Mouse (Mus musculus): ENCODE data around the gene Bptf. TPM values are rescaled to one million over a fixed set of nuclear protein-coding genes. Genes with fewer than 3 reads are reported as not detected.

Gene Bptf
- total and polyA plus RNA-seq, 3 experiments, result 22.1 to 63.9 (median 28.0) TPM

- Histone ChIP-seq H3K9me3 (replicated peaks; ENCODE audit: low read length) (no peaks in the 10 kb centered on the region), H3K36me3 (replicated peaks in 1 of 2; ENCODE audit: control insufficient read depth in 1 of 2, insufficient read depth in 1 of 2, low read length in 1 of 2) (peaks cover 13 to 55% of the 10 kb centered on the region in 2 experiments), H3K9ac (ENCODE audit: insufficient read depth, low read depth) (no peak overlapping the region), H3K4me1 (ENCODE audit: control insufficient read depth in 1 of 2, insufficient read depth in 2 of 2) (peaks cover 5 to 50% of the 10 kb centered on the region in 2 experiments), H3K27me3 (replicated peaks) (no peaks in the 10 kb centered on the region), H3K79me2 (replicated peaks; ENCODE audit: control insufficient read depth, extremely low read depth, insufficient read depth, poor library complexity, severe bottlenecking) (peaks cover 39% of the 10 kb centered on the region), H3K4me2 (ENCODE audit: insufficient read depth, low read depth, poor library complexity, severe bottlenecking) (no peak overlapping the region), H3K4me3 (replicated peaks in 1 of 3; ENCODE audit: low read depth in 2 of 3, low read length in 2 of 3, poor library complexity in 1 of 3) (no peak overlapping the region), H3K27ac (ENCODE audit: insufficient read depth, low read depth) (no peak overlapping the region)
- DNase-seq (ENCODE audit: extremely low read depth), result peak; percentile 76
- no peak for TF ChIP-seq NRF1 (IDR thresholded peaks at IDR 0.05; ENCODE audit: low read depth, low read length)
- no peak for TF ChIP-seq MAX (IDR thresholded peaks at IDR 0.05; ENCODE audit: low read length)
- no peak for TF ChIP-seq CHD1 (IDR thresholded peaks at IDR 0.05; ENCODE audit: low read depth, low read length)
- no peak for TF ChIP-seq GABPA (IDR thresholded peaks at IDR 0.05; ENCODE audit: insufficient replicate concordance, low read depth, low read length)
- no peak for TF ChIP-seq NELFE (IDR thresholded peaks at IDR 0.05; ENCODE audit: low read depth, low read length)
- TF ChIP-seq CTCF (conservative IDR thresholded peaks at IDR 0.05 in 1 of 2, IDR thresholded peaks at IDR 0.05 in 1 of 2; ENCODE audit: low read depth in 2 of 2, low read length in 2 of 2), result peak; percentile 79 to 86
- TF ChIP-seq ELF1 (IDR thresholded peaks at IDR 0.05; ENCODE audit: low read depth, low read length), result no peak
- peak; percentile 34 for TF ChIP-seq RAD21 (IDR thresholded peaks at IDR 0.05; ENCODE audit: low read depth, low read length)
- TF ChIP-seq IRF4 (IDR thresholded peaks at IDR 0.05; ENCODE audit: low read depth, low read length), result no peak
- TF ChIP-seq ETS1 (conservative IDR thresholded peaks at IDR 0.05; ENCODE audit: low read depth, low read length), result no peak
- TF ChIP-seq MYC (IDR thresholded peaks at IDR 0.05; ENCODE audit: low read depth, low read length), result 0 out of 2 replicates have a peak, but pooled peaks have one; percentile 25
- TF ChIP-seq PAX5 (IDR thresholded peaks at IDR 0.05; ENCODE audit: low read length), result no peak
- TF ChIP-seq CHD2 (IDR thresholded peaks at IDR 0.05; ENCODE audit: low read length), result no peak
- TF ChIP-seq SMC3 (IDR thresholded peaks at IDR 0.05; ENCODE audit: low read depth, low read length), result peak; percentile 36
- TF ChIP-seq E2F4 (IDR thresholded peaks at IDR 0.05; ENCODE audit: insufficient replicate concordance, low read depth, low read length), result no peak
- TF ChIP-seq JUN (IDR thresholded peaks at IDR 0.05; ENCODE audit: insufficient read depth, low read depth, low read length), result no peak
- no peak for TF ChIP-seq USF1 (IDR thresholded peaks at IDR 0.05; ENCODE audit: low read depth, low read length)
- no peak for TF ChIP-seq MAFK (IDR thresholded peaks at IDR 0.05; ENCODE audit: insufficient replicate concordance, low read length)
- dilution Hi-C loops (cut with MboI; ENCODE audit: extremely low pct_ligation_motif_present, extremely low pct_unique_long_range_greater_than_20kb, low sequenced_read_pairs), result no loop called here
- in situ Hi-C loops (cut with MboI; ENCODE audit: low pct_ligation_motif_present, low pct_unique_long_range_greater_than_20kb, low sequenced_read_pairs), result no loop called here
These were observed 18.8 kb downstream of the Bptf start for GRCm38 (mm10) chr11:107113112-107113511.

GRCm38 (mm10) chr11:107109669-107110068 lies 22.3 kb downstream of the Bptf start:
- H3K4me2 ChIP-seq (ENCODE audit: insufficient read depth, low read depth, poor library complexity, severe bottlenecking), result no peak overlapping the region
- TF ChIP-seq SMC3 (IDR thresholded peaks at IDR 0.05; ENCODE audit: low read depth, low read length), result no peak
- no peak for TF ChIP-seq MAFK (IDR thresholded peaks at IDR 0.05; ENCODE audit: insufficient replicate concordance, low read length)
- TF ChIP-seq TBP (conservative IDR thresholded peaks at IDR 0.05; ENCODE audit: low read depth, low read length), result no peak
- no peak for TF ChIP-seq PAX5 (IDR thresholded peaks at IDR 0.05; ENCODE audit: low read length)
- dilution Hi-C loops (cut with MboI; ENCODE audit: extremely low pct_ligation_motif_present, extremely low pct_unique_long_range_greater_than_20kb, low sequenced_read_pairs) (no loop called here), in situ Hi-C loops (cut with MboI; ENCODE audit: low pct_ligation_motif_present, low pct_unique_long_range_greater_than_20kb, low sequenced_read_pairs) (loop anchor here (5.0 kb wide), 1 partner anchor 33 kb away; no protein-coding TSS in a partner anchor)
- no peak overlapping the region for H3K4me3 ChIP-seq (replicated peaks in 1 of 3; ENCODE audit: low read depth in 2 of 3, low read length in 2 of 3, poor library complexity in 1 of 3)
- H3K4me1 ChIP-seq (ENCODE audit: control insufficient read depth in 1 of 2, insufficient read depth in 2 of 2), result peaks cover 15 to 64% of the 10 kb centered on the region in 2 experiments
- H3K9ac ChIP-seq (ENCODE audit: insufficient read depth, low read depth), result no peak overlapping the region
- no peak overlapping the region for H3K27ac ChIP-seq (ENCODE audit: insufficient read depth, low read depth)
- no peak for DNase-seq (ENCODE audit: extremely low read depth)
- peaks cover 13 to 45% of the 10 kb centered on the region in 2 experiments for H3K36me3 ChIP-seq (replicated peaks in 1 of 2; ENCODE audit: control insufficient read depth in 1 of 2, insufficient read depth in 1 of 2, low read length in 1 of 2)
- H3K9me3 ChIP-seq (replicated peaks; ENCODE audit: low read length), result no peaks in the 10 kb centered on the region
- H3K27me3 ChIP-seq (replicated peaks), result no peaks in the 10 kb centered on the region
- peaks cover 38% of the 10 kb centered on the region for H3K79me2 ChIP-seq (replicated peaks; ENCODE audit: control insufficient read depth, extremely low read depth, insufficient read depth, poor library complexity, severe bottlenecking)

Data from CH12.LX (cell line).